Mouse (Mus musculus) heart, postnatal 0 days (tissue): ENCODE measurements at regions not wholly inside any gene's neighbourhood (a gene's known extent, or its start where the extent isn't known, plus 50 kb on each side); places are given as distances from the start of the nearest gene placed in this dataset.

Experiments used
- ATAC-seq: fragments of 200-750 bp; cut with Nextera tagmentation; 2 replicates; pipeline ENCODE4 v1.8.0; 2017; ENCODE audit warnings: low read depth, moderate number of reproducible peaks, moderate library complexity; ENCODE audit not compliant: insufficient read depth
- DNase-seq: peaks from one replicate; pipeline ENCODE4 v3.0.0-alpha.2; 2016; ENCODE audit warnings: low spot score
- H3K27ac ChIP-seq: fragments of 300-500 bp; sonication (generic); 2 replicates; pipeline ENCODE4 v1.5.1; 2014; ENCODE audit warnings: low read depth, mild to moderate bottlenecking
- H3K27me3 ChIP-seq: fragments of 300-500 bp; sonication (generic); 2 replicates; pipeline ENCODE4 v1.6.1; 2014; ENCODE audit warnings: low read length, mixed read lengths; ENCODE audit not compliant: control insufficient read depth, insufficient read depth
- H3K36me3 ChIP-seq: fragments of 300-500 bp; sonication (generic); replicated peaks from 2 replicates; pipeline ENCODE4 v1.6.1; 2014; ENCODE audit warnings: low read length, mixed read lengths; ENCODE audit not compliant: control insufficient read depth, insufficient read depth
- H3K4me1 ChIP-seq: fragments of 300-500 bp; sonication (generic); 2 replicates; pipeline ENCODE4 v1.6.1; 2014; ENCODE audit warnings: antibody characterized with exemption; ENCODE audit not compliant: control insufficient read depth, insufficient read depth
- H3K4me2 ChIP-seq: fragments of 300-500 bp; sonication (generic); 2 replicates; pipeline ENCODE4 v1.6.1; 2014; ENCODE audit warnings: low read depth, mild to moderate bottlenecking, low read length, moderate library complexity
- H3K4me3 ChIP-seq: fragments of 300-500 bp; sonication (generic); 2 replicates; pipeline ENCODE4 v1.5.1; 2014; ENCODE audit warnings: low read depth, low read length
- H3K9ac ChIP-seq: fragments of 300-500 bp; sonication (generic); replicated peaks from 2 replicates; pipeline ENCODE4 v1.6.1; 2014; ENCODE audit warnings: low read depth, low read length, mixed read lengths
- H3K9me3 ChIP-seq: fragments of 300-500 bp; sonication (generic); replicated peaks from 2 replicates; pipeline ENCODE4 v1.6.1; 2016; ENCODE audit warnings: low read length; ENCODE audit not compliant: control insufficient read depth
- CTCF ChIP-seq: IDR thresholded peaks from 2 replicates; pipeline ENCODE4 v1.5.1; 2016; ENCODE audit warnings: antibody characterized with exemption, control low read depth, low read depth
- EP300 ChIP-seq: IDR thresholded peaks from 2 replicates; pipeline ENCODE4 v1.6.1; 2016; ENCODE audit warnings: antibody characterized with exemption, low read depth
- WGBS: fragments of 180-500 bp; shearing (Covaris S2); extraction: QIAGEN DNeasy Blood & Tissue Kit; methylation state at CpG from one replicate; pipeline ENCODE4 v1.1.7; 2014; 5-methylcytosine and 5-hydroxymethylcytosine counted together

- 68% methylated on average over 6 of the region's 6 CpGs for WGBS
- Histone ChIP-seq H3K4me2 (no peak overlapping the region), H3K27me3 (no peaks in the 10 kb centered on the region), H3K36me3 (no peaks in the 10 kb centered on the region), H3K9ac (no peak overlapping the region), H3K9me3 (no peaks in the 10 kb centered on the region), H3K4me1 (no peaks in the 10 kb centered on the region), H3K4me3 (no peak overlapping the region), H3K27ac (no peak overlapping the region)
- ATAC-seq: no peak
- DNase-seq: no peak
- TF ChIP-seq CTCF: no peak
- TF ChIP-seq EP300: no peak
These were observed 248.0 kb downstream of the Irs2 start for GRCm38 (mm10) chr8:10760231-10760630.

GRCm38 (mm10) chr8:10758151-10758550 lies 250.1 kb downstream of the Irs2 start:
- ATAC-seq: no peak
- H3K4me2 ChIP-seq: no peak overlapping the region
- WGBS: 76% methylated on average over 4 of the region's 4 CpGs
- DNase-seq: no peak
- no peaks in the 10 kb centered on the region for H3K36me3 ChIP-seq
- H3K4me1 ChIP-seq: no peaks in the 10 kb centered on the region
- no peaks in the 10 kb centered on the region for H3K9me3 ChIP-seq
- no peaks in the 10 kb centered on the region for H3K27me3 ChIP-seq
- TF ChIP-seq CTCF (no peak), EP300 (no peak)
- H3K9ac ChIP-seq: no peak overlapping the region
- H3K4me3 ChIP-seq: no peak overlapping the region
- H3K27ac ChIP-seq: no peak overlapping the region

GRCm38 (mm10) chr8:10754986-10755308 lies 253.3 kb downstream of the Irs2 start:
- Histone ChIP-seq H3K36me3 (no peaks in the 10 kb centered on the region), H3K4me1 (no peaks in the 10 kb centered on the region), H3K9me3 (no peaks in the 10 kb centered on the region), H3K4me3 (no peak overlapping the region), H3K27me3 (no peaks in the 10 kb centered on the region), H3K4me2 (no peak overlapping the region), H3K27ac (no peak overlapping the region), H3K9ac (no peak overlapping the region)
- DNase-seq (no peak), ATAC-seq (no peak)
- TF ChIP-seq CTCF: no peak
- no peak for TF ChIP-seq EP300
- 84% methylated on average over 4 of the region's 4 CpGs for WGBS

- H3K4me3 ChIP-seq: no peak overlapping the region
- H3K9ac ChIP-seq: no peak overlapping the region
- TF ChIP-seq CTCF (no peak), EP300 (no peak)
- H3K36me3 ChIP-seq: no peaks in the 10 kb centered on the region
- WGBS: 58% methylated on average over 13 of the region's 13 CpGs
- H3K27me3 ChIP-seq: no peaks in the 10 kb centered on the region
- H3K27ac ChIP-seq: no peak overlapping the region
- no peaks in the 10 kb centered on the region for H3K4me1 ChIP-seq
- H3K9me3 ChIP-seq: no peaks in the 10 kb centered on the region
- no peak for ATAC-seq
- no peak overlapping the region for H3K4me2 ChIP-seq
- no peak for DNase-seq
These were observed 253.8 kb downstream of the Irs2 start for GRCm38 (mm10) chr8:10754232-10754985.

- DNase-seq (no peak), ATAC-seq (no peak)
- TF ChIP-seq CTCF: no peak
- no peak for TF ChIP-seq EP300
- H3K36me3 ChIP-seq: no peaks in the 10 kb centered on the region
- H3K4me3 ChIP-seq: no peak overlapping the region
- 64% methylated on average over 6 of the region's 6 CpGs for WGBS
- H3K9me3 ChIP-seq: no peaks in the 10 kb centered on the region
- no peak overlapping the region for H3K4me2 ChIP-seq
- no peak overlapping the region for H3K9ac ChIP-seq
- H3K27ac ChIP-seq: no peak overlapping the region
- no peaks in the 10 kb centered on the region for H3K27me3 ChIP-seq
- no peaks in the 10 kb centered on the region for H3K4me1 ChIP-seq
These were observed 255.2 kb downstream of the Irs2 start for GRCm38 (mm10) chr8:10753056-10753455.

- no peak overlapping the region for H3K4me2 ChIP-seq
- no peak for ATAC-seq
- 77% methylated on average over 2 of the region's 2 CpGs for WGBS
- no peak overlapping the region for H3K4me3 ChIP-seq
- no peaks in the 10 kb centered on the region for H3K9me3 ChIP-seq
- DNase-seq: no peak
- TF ChIP-seq CTCF (no peak), EP300 (no peak)
- no peak overlapping the region for H3K27ac ChIP-seq
- H3K4me1 ChIP-seq: no peaks in the 10 kb centered on the region
- no peaks in the 10 kb centered on the region for H3K36me3 ChIP-seq
- no peaks in the 10 kb centered on the region for H3K27me3 ChIP-seq
- H3K9ac ChIP-seq: no peak overlapping the region
These were observed 261.1 kb downstream of the Irs2 start for GRCm38 (mm10) chr8:10747150-10747549.
